Mouse (Mus musculus) midbrain, embryonic 13.5 days (tissue): ENCODE measurements around the gene Itgb6. TPM values are rescaled to one million over a fixed set of nuclear protein-coding genes. Genes with fewer than 3 reads are reported as not detected.
A peak's percentile ranks its signal among the peaks of the same experiment; 100 is the strongest.

Experiments used
- ATAC-seq: fragments of 200-750 bp; cut with Nextera tagmentation; 2 replicates; pipeline ENCODE4 v1.8.0; 2017; ENCODE audit warnings: mild to moderate bottlenecking, moderate TSS enrichment, moderate library complexity
- H3K27ac ChIP-seq: fragments of 300-500 bp; sonication (generic); 2 replicates; pipeline ENCODE4 v1.5.1; 2015; ENCODE audit warnings: inconsistent platforms, mild to moderate bottlenecking, moderate library complexity
- H3K27me3 ChIP-seq: fragments of 300-500 bp; sonication (generic); 2 replicates; pipeline ENCODE4 v1.6.1; 2015; ENCODE audit warnings: mild to moderate bottlenecking, inconsistent platforms
- H3K36me3 ChIP-seq: fragments of 300-500 bp; sonication (generic); 2 replicates; pipeline ENCODE4 v1.6.1; 2015; ENCODE audit warnings: mild to moderate bottlenecking, inconsistent platforms
- H3K4me1 ChIP-seq: fragments of 300-500 bp; sonication (generic); replicated peaks from 2 replicates; pipeline ENCODE4 v1.6.1; 2015; ENCODE audit warnings: inconsistent platforms
- H3K4me2 ChIP-seq: fragments of 300-500 bp; sonication (generic); replicated peaks from 2 replicates; pipeline ENCODE4 v1.6.1; 2015; ENCODE audit warnings: moderate library complexity, mild to moderate bottlenecking, inconsistent platforms
- H3K4me3 ChIP-seq: fragments of 300-500 bp; sonication (generic); replicated peaks from 2 replicates; pipeline ENCODE4 v1.5.1; 2015; ENCODE audit warnings: mild to moderate bottlenecking, inconsistent platforms
- H3K9ac ChIP-seq: fragments of 300-500 bp; sonication (generic); replicated peaks from 2 replicates; pipeline ENCODE4 v1.6.1; 2015; ENCODE audit warnings: mild to moderate bottlenecking, inconsistent platforms
- H3K9me3 ChIP-seq: fragments of 300-500 bp; sonication (generic); 2 replicates; pipeline ENCODE4 v1.6.1; 2016; ENCODE audit warnings: mild to moderate bottlenecking, inconsistent platforms
- WGBS: fragments of 180-500 bp; shearing (Covaris S2); methylation state at CpG from one replicate; pipeline ENCODE4 v1.1.7; 2015; 5-methylcytosine and 5-hydroxymethylcytosine counted together
- polyA plus RNA-seq: library from polyadenylated mRNA; unstranded; fragments of >200 nt; fragmentation: Nextera tagmentation; extraction: Ambion mirVana; gene quantifications from 2 replicates; pipeline ENCODE4 v1.2.1, GENCODE M21; 2015

Itgb6 gene
- polyA plus RNA-seq, 1 experiment from 2014 or later: not detected

- 88% methylated on average over 1 of the region's 1 CpGs for WGBS
- Histone ChIP-seq H3K27ac (no peak overlapping the region), H3K4me2 (no peak overlapping the region), H3K4me1 (no peaks in the 10 kb centered on the region), H3K9me3 (no peaks in the 10 kb centered on the region), H3K27me3 (no peaks in the 10 kb centered on the region), H3K9ac (no peak overlapping the region), H3K36me3 (no peaks in the 10 kb centered on the region), H3K4me3 (no peak overlapping the region)
- ATAC-seq: no peak
Observed at GRCm38 (mm10) chr2:60663071-60663470, 59.4 kb downstream of the Itgb6 start.

- no peaks in the 10 kb centered on the region for H3K27me3 ChIP-seq
- no peak for ATAC-seq
- no peaks in the 10 kb centered on the region for H3K4me1 ChIP-seq
- H3K4me3 ChIP-seq: no peak overlapping the region
- H3K4me2 ChIP-seq: no peak overlapping the region
- no peaks in the 10 kb centered on the region for H3K9me3 ChIP-seq
- no peak overlapping the region for H3K27ac ChIP-seq
- no peak overlapping the region for H3K9ac ChIP-seq
- H3K36me3 ChIP-seq: no peaks in the 10 kb centered on the region
- WGBS: 95% methylated on average over 4 of the region's 4 CpGs
Observed at GRCm38 (mm10) chr2:60659993-60660392, 62.5 kb downstream of the Itgb6 start.

GRCm38 (mm10) chr2:60658992-60659391, 63.5 kb downstream of the Itgb6 start:
- Histone ChIP-seq H3K27me3 (no peaks in the 10 kb centered on the region), H3K27ac (no peak overlapping the region), H3K4me1 (no peaks in the 10 kb centered on the region), H3K9ac (no peak overlapping the region), H3K4me2 (no peak overlapping the region), H3K9me3 (no peaks in the 10 kb centered on the region), H3K4me3 (no peak overlapping the region), H3K36me3 (no peaks in the 10 kb centered on the region)
- 86% methylated on average over 3 of the region's 3 CpGs for WGBS
- no peak for ATAC-seq

- WGBS: 84% methylated on average over 4 of the region's 4 CpGs
- no peaks in the 10 kb centered on the region for H3K4me1 ChIP-seq
- H3K4me3 ChIP-seq: no peak overlapping the region
- H3K27me3 ChIP-seq: no peaks in the 10 kb centered on the region
- ATAC-seq: no peak
- H3K36me3 ChIP-seq: no peaks in the 10 kb centered on the region
- H3K9ac ChIP-seq: no peak overlapping the region
- H3K9me3 ChIP-seq: no peaks in the 10 kb centered on the region
- H3K4me2 ChIP-seq: no peak overlapping the region
- no peak overlapping the region for H3K27ac ChIP-seq
Observed at GRCm38 (mm10) chr2:60654828-60655227, 67.6 kb downstream of the Itgb6 start.

GRCm38 (mm10) chr2:60650155-60650554, 72.3 kb downstream of the Itgb6 start:
- WGBS: 94% methylated on average over 5 of the region's 5 CpGs
- no peak for ATAC-seq
- no peak overlapping the region for H3K9ac ChIP-seq
- no peak overlapping the region for H3K27ac ChIP-seq
- no peaks in the 10 kb centered on the region for H3K36me3 ChIP-seq
- H3K27me3 ChIP-seq: no peaks in the 10 kb centered on the region
- H3K4me2 ChIP-seq: no peak overlapping the region
- H3K9me3 ChIP-seq: no peaks in the 10 kb centered on the region
- no peak overlapping the region for H3K4me3 ChIP-seq
- H3K4me1 ChIP-seq: no peaks in the 10 kb centered on the region

GRCm38 (mm10) chr2:60647650-60648049, 74.8 kb downstream of the Itgb6 start:
- H3K36me3 ChIP-seq: no peaks in the 10 kb centered on the region
- no peaks in the 10 kb centered on the region for H3K27me3 ChIP-seq
- H3K4me1 ChIP-seq: no peaks in the 10 kb centered on the region
- no peaks in the 10 kb centered on the region for H3K9me3 ChIP-seq
- no peak overlapping the region for H3K27ac ChIP-seq
- H3K9ac ChIP-seq: no peak overlapping the region
- 58% methylated on average over 5 of the region's 5 CpGs for WGBS
- H3K4me2 ChIP-seq: no peak overlapping the region
- H3K4me3 ChIP-seq: no peak overlapping the region
- no peak; the same call in 1 of the 2 replicates for ATAC-seq

GRCm38 (mm10) chr2:60646583-60646982, 75.9 kb downstream of the Itgb6 start:
- H3K27ac ChIP-seq: no peak overlapping the region
- 80% methylated on average over 6 of the region's 6 CpGs for WGBS

GRCm38 (mm10) chr2:60643406-60643805, 79.0 kb downstream of the Itgb6 start:
- no peak overlapping the region for H3K4me2 ChIP-seq
- no peaks in the 10 kb centered on the region for H3K36me3 ChIP-seq
- no peak overlapping the region for H3K27ac ChIP-seq
- ATAC-seq: no peak
- no peaks in the 10 kb centered on the region for H3K27me3 ChIP-seq
- WGBS: 58% methylated on average over 3 of the region's 3 CpGs
- H3K9me3 ChIP-seq: no peaks in the 10 kb centered on the region
- H3K4me1 ChIP-seq: peaks cover 9% of the 10 kb centered on the region; the same call in 1 of the 2 replicates
- no peak overlapping the region for H3K9ac ChIP-seq
- no peak overlapping the region for H3K4me3 ChIP-seq

More at GRCm38 (mm10) chr2:60646583-60646982, 75.9 kb downstream of the Itgb6 start:
- Histone ChIP-seq H3K9me3 (no peaks in the 10 kb centered on the region), H3K4me3 (no peak overlapping the region), H3K4me1 (no peaks in the 10 kb centered on the region), H3K36me3 (no peaks in the 10 kb centered on the region), H3K9ac (no peak overlapping the region), H3K27me3 (no peaks in the 10 kb centered on the region), H3K4me2 (no peak overlapping the region)
- no peak for ATAC-seq

- no peak for ATAC-seq
- Histone ChIP-seq H3K27me3 (no peaks in the 10 kb centered on the region), H3K4me2 (no peak overlapping the region), H3K27ac (no peak overlapping the region), H3K9me3 (no peaks in the 10 kb centered on the region), H3K9ac (no peak overlapping the region), H3K36me3 (no peaks in the 10 kb centered on the region), H3K4me1 (peaks cover 9% of the 10 kb centered on the region; the same call in 1 of the 2 replicates), H3K4me3 (no peak overlapping the region)
- WGBS: 87% methylated on average over 7 of the region's 7 CpGs
Observed at GRCm38 (mm10) chr2:60642606-60643005, 79.8 kb downstream of the Itgb6 start.

GRCm38 (mm10) chr2:60640342-60640672, 82.1 kb downstream of the Itgb6 start:
- Histone ChIP-seq H3K27ac (no peak overlapping the region), H3K36me3 (no peaks in the 10 kb centered on the region), H3K27me3 (no peaks in the 10 kb centered on the region), H3K9me3 (no peaks in the 10 kb centered on the region), H3K4me3 (no peak overlapping the region), H3K4me2 (no peak overlapping the region), H3K4me1 (peaks cover 25% of the 10 kb centered on the region), H3K9ac (no peak overlapping the region)
- ATAC-seq: no peak
- WGBS: 34% methylated on average over 7 of the region's 7 CpGs

- Histone ChIP-seq H3K9ac (no peak overlapping the region), H3K36me3 (no peaks in the 10 kb centered on the region), H3K9me3 (no peaks in the 10 kb centered on the region), H3K27ac (no peak overlapping the region), H3K27me3 (0 out of 2 replicates have a peak, but pooled peaks cover 3% of the 10 kb centered on the region), H3K4me1 (peaks cover 25% of the 10 kb centered on the region), H3K4me3 (no peak overlapping the region), H3K4me2 (no peak overlapping the region)
- 60% methylated on average over 10 of the region's 10 CpGs for WGBS
- no peak for ATAC-seq
Observed at GRCm38 (mm10) chr2:60639617-60640341, 82.7 kb downstream of the Itgb6 start.

GRCm38 (mm10) chr2:60636910-60637761, 85.3 kb downstream of the Itgb6 start:
- Histone ChIP-seq H3K27ac (0 out of 2 replicates have a peak overlapping the region, but pooled peaks have one; percentile 21), H3K4me2 (peak overlapping the region; percentile 39), H3K4me3 (no peak overlapping the region), H3K36me3 (no peaks in the 10 kb centered on the region), H3K4me1 (peaks cover 25% of the 10 kb centered on the region), H3K27me3 (0 out of 2 replicates have a peak, but pooled peaks cover 5% of the 10 kb centered on the region), H3K9ac (no peak overlapping the region), H3K9me3 (no peaks in the 10 kb centered on the region)
- ATAC-seq: peak; percentile 78
- WGBS: 35% methylated on average over 20 of the region's 20 CpGs
